Mouse (Mus musculus) testis, adult 2 months (tissue): ENCODE data around the gene Pcdh9.

Experiments
- CTCF ChIP-seq: fragments of 200-500 bp; IDR thresholded peaks from 2 replicates; pipeline ENCODE4 v1.5.1; 2012; ENCODE audit warnings: low read depth, mild to moderate bottlenecking, inconsistent platforms, low read length, moderate library complexity; ENCODE audit not compliant: control insufficient read depth, insufficient read depth, insufficient replicate concordance
- POLR2A ChIP-seq: fragments of 200-500 bp; IDR thresholded peaks from 2 replicates; pipeline ENCODE4 v1.6.1; 2012; ENCODE audit warnings: low read depth, mild to moderate bottlenecking, inconsistent platforms, low read length, moderate library complexity; ENCODE audit not compliant: control insufficient read depth

GRCm38 (mm10) chr14:93072346-93072745 lies 818.1 kb downstream of the Pcdh9 start:
- TF ChIP-seq POLR2A (no peak), CTCF (no peak)
